9 mouse cellular contexts compared by ENCODE assay signal in the genomic region with DNA sequence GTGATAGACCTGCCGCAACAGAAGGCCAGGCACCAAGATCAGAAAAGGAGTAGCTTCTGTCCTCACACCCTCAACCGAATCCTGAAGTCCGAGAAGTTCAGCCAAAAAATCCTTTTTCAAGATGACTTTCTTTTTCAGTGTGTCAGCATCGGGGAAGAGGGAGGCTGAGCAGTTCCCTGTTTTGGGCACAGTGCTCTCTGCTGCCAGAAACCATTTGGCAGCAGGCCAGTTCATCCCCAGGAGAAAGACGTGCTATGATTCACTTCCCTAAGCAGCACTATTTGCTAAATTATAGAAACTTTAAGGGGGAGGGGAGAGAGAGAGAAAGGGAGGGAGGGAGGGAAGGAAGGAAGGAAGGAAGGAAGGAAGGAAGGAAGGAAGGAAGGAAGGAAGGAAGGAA. TPM values are rescaled to one million over a fixed set of nuclear protein-coding genes. Genes with fewer than 3 reads are reported as not detected.
DNase-seq lines count a peak whose midpoint lies in the region; ATAC-seq and TF ChIP-seq lines count a peak whose summit lies in the region.
"Had no signal": no experiment of that assay in that cellular context is flagged by ENCODE, and none has a peak within 500 bp of the region (broad histone marks: within the 10 kb centered on the region; RNA-seq: fewer than 3 reads in every experiment).

No protein-coding gene starts in this region.

- DNase-seq in liver, adult 2 months (ENCODE audit: extremely low read depth, low read depth, low spot score) = peak; percentile 41
- DNase-seq in liver, embryonic 11.5 days (ENCODE audit: low spot score) = no peak
- peak; percentile 86 for DNase-seq in adrenal gland, postnatal 25 days
- DNase-seq in gastrocnemius, postnatal 25 days = peak; percentile 67
- peak; percentile 88 for DNase-seq in testis, postnatal 10 days (ENCODE audit: low spot score)

- H3K36me3 ChIP-seq in liver, adult 2 months (ENCODE audit: control insufficient read depth, insufficient read depth, low read length) = peaks cover 4% of the 10 kb centered on the region; the same call in 1 of the 2 replicates
- H3K36me3 ChIP-seq in liver, embryonic 11.5 days (ENCODE audit: control insufficient read depth, insufficient read depth, low read length) = no peaks in the 10 kb centered on the region
- peaks cover 8% of the 10 kb centered on the region; the same call in 1 of the 2 replicates for H3K36me3 ChIP-seq in kidney, embryonic 16.5 days (ENCODE audit: insufficient read depth, low read length)
- peaks cover 9% of the 10 kb centered on the region for H3K36me3 ChIP-seq in lung, embryonic 16.5 days (ENCODE audit: control insufficient read depth, insufficient read depth, low read length)
- H3K36me3 ChIP-seq in midbrain, embryonic 15.5 days (replicated peaks) = no peaks in the 10 kb centered on the region
- H3K36me3 ChIP-seq: limb, embryonic 15.5 days had no signal

- 46% methylated on average over 5 of the region's 5 CpGs for WGBS in liver, adult 2 months
- 69% methylated on average over 5 of the region's 5 CpGs for WGBS in liver, embryonic 11.5 days
- 52% methylated on average over 5 of the region's 5 CpGs for WGBS in kidney, embryonic 16.5 days
- 22% methylated on average over 5 of the region's 5 CpGs for WGBS in lung, embryonic 16.5 days
- 64% methylated on average over 5 of the region's 5 CpGs for WGBS in midbrain, embryonic 15.5 days

- ATAC-seq in liver, embryonic 11.5 days (replicated peaks; ENCODE audit: low FRiP score) = no peak
- ATAC-seq in kidney, embryonic 16.5 days (ENCODE audit: low FRiP score, low TSS enrichment) = peak; percentile 64; the same call in 1 of the 2 replicates
- ATAC-seq in lung, embryonic 16.5 days (ENCODE audit: low read depth) = peak; percentile 80
- ATAC-seq in midbrain, embryonic 15.5 days (replicated peaks) = no peak

- H3K27me3 ChIP-seq in liver, adult 2 months (ENCODE audit: control insufficient read depth, insufficient read depth, low read length) = no peaks in the 10 kb centered on the region
- no peaks in the 10 kb centered on the region for H3K27me3 ChIP-seq in liver, embryonic 11.5 days (replicated peaks; ENCODE audit: control insufficient read depth, insufficient read depth, low read length)
- no peaks in the 10 kb centered on the region for H3K27me3 ChIP-seq in kidney, embryonic 16.5 days (ENCODE audit: insufficient read depth, low read length)
- H3K27me3 ChIP-seq in lung, embryonic 16.5 days (ENCODE audit: control insufficient read depth, insufficient read depth, low read depth, low read length) = no peaks in the 10 kb centered on the region
- no peaks in the 10 kb centered on the region for H3K27me3 ChIP-seq in midbrain, embryonic 15.5 days (replicated peaks)
- H3K27me3 ChIP-seq: limb, embryonic 15.5 days had no signal

- no peak overlapping the region for H3K27ac ChIP-seq in liver, adult 2 months (replicated peaks; ENCODE audit: insufficient read depth, low read depth, low read length)
- no peak overlapping the region for H3K27ac ChIP-seq in liver, embryonic 11.5 days (ENCODE audit: low read depth, low read length)
- peak overlapping the region; percentile 31; the same call in 1 of the 2 replicates for H3K27ac ChIP-seq in kidney, embryonic 16.5 days (ENCODE audit: low read length)
- H3K27ac ChIP-seq in lung, embryonic 16.5 days (ENCODE audit: low read length) = peak overlapping the region; percentile 81
- no peak overlapping the region for H3K27ac ChIP-seq in midbrain, embryonic 15.5 days
- H3K27ac ChIP-seq: limb, embryonic 15.5 days had no signal

- no peak overlapping the region for H3K9ac ChIP-seq in liver, adult 2 months (ENCODE audit: low read depth, low read length)
- H3K9ac ChIP-seq in liver, embryonic 11.5 days (ENCODE audit: low read depth, low read length) = no peak overlapping the region
- no peak overlapping the region for H3K9ac ChIP-seq in kidney, embryonic 16.5 days (replicated peaks; ENCODE audit: low read length)
- H3K9ac ChIP-seq in lung, embryonic 16.5 days (ENCODE audit: low read length) = peak overlapping the region; percentile 49; the same call in 1 of the 2 replicates
- no peak overlapping the region for H3K9ac ChIP-seq in midbrain, embryonic 15.5 days
- H3K9ac ChIP-seq: limb, embryonic 15.5 days had no signal

- no peak overlapping the region for H3K4me2 ChIP-seq in liver, embryonic 11.5 days
- H3K4me2 ChIP-seq in kidney, embryonic 16.5 days (replicated peaks; ENCODE audit: low read depth, low read length) = no peak overlapping the region
- H3K4me2 ChIP-seq in lung, embryonic 16.5 days (ENCODE audit: low read depth, low read length) = peak overlapping the region; percentile 27; the same call in 1 of the 2 replicates
- no peak overlapping the region for H3K4me2 ChIP-seq in midbrain, embryonic 15.5 days
- H3K4me2 ChIP-seq: limb, embryonic 15.5 days had no signal

- H3K4me3 ChIP-seq in liver, adult 2 months (ENCODE audit: insufficient read depth, low read depth, low read length) = no peak overlapping the region
- no peak overlapping the region for H3K4me3 ChIP-seq in liver, embryonic 11.5 days (ENCODE audit: low read depth, low read length)
- H3K4me3 ChIP-seq in kidney, embryonic 16.5 days (ENCODE audit: low read length) = no peak overlapping the region
- H3K4me3 ChIP-seq in lung, embryonic 16.5 days (ENCODE audit: low read length) = peak overlapping the region; percentile 10; the same call in 1 of the 2 replicates
- H3K4me3 ChIP-seq in midbrain, embryonic 15.5 days = no peak overlapping the region
- H3K4me3 ChIP-seq: limb, embryonic 15.5 days had no signal

- no peak for TF ChIP-seq CTCF in liver, adult 2 months (IDR thresholded peaks at IDR 0.05; ENCODE audit: low read depth, low read length)

- peaks cover 25% of the 10 kb centered on the region for H3K4me1 ChIP-seq in liver, adult 2 months (ENCODE audit: control insufficient read depth, insufficient read depth, low read length)
- no peaks in the 10 kb centered on the region for H3K4me1 ChIP-seq in liver, embryonic 11.5 days (replicated peaks; ENCODE audit: control insufficient read depth, insufficient read depth, low read length)
- peaks cover 23% of the 10 kb centered on the region for H3K4me1 ChIP-seq in kidney, embryonic 16.5 days (ENCODE audit: insufficient read depth, low read length)
- peaks cover 25% of the 10 kb centered on the region for H3K4me1 ChIP-seq in lung, embryonic 16.5 days (replicated peaks; ENCODE audit: control insufficient read depth, insufficient read depth, low read length)
- H3K4me1 ChIP-seq in midbrain, embryonic 15.5 days = peaks cover 12% of the 10 kb centered on the region

- no peaks in the 10 kb centered on the region for H3K79me2 ChIP-seq in liver, adult 2 months (ENCODE audit: control insufficient read depth, insufficient read depth, low read length)

- TF ChIP-seq POLR2A in liver, adult 2 months (IDR thresholded peaks at IDR 0.05; ENCODE audit: extremely low read depth, insufficient read depth, low read length) = no peak

- no peaks in the 10 kb centered on the region for H3K9me3 ChIP-seq in liver, embryonic 11.5 days (ENCODE audit: control insufficient read depth, low read length)
- no peaks in the 10 kb centered on the region for H3K9me3 ChIP-seq in kidney, embryonic 16.5 days (ENCODE audit: low read length)
- no peaks in the 10 kb centered on the region for H3K9me3 ChIP-seq in lung, embryonic 16.5 days (ENCODE audit: control insufficient read depth, low read length)
- H3K9me3 ChIP-seq in midbrain, embryonic 15.5 days = no peaks in the 10 kb centered on the region
- H3K9me3 ChIP-seq: limb, embryonic 15.5 days had no signal

RNA-seq across cellular contexts. Expression of gene Hacd2, which starts 26.1 kb away (rescaled TPM):
- 19.8 and 23.8 TPM in 2 replicates for total RNA-seq in liver, adult 2 months (2014; rRNA removed)
- 70.7 and 88.9 TPM in 2 replicates for polyA plus RNA-seq in liver, adult 2 months (2012; rRNA removed)
- 49.1 and 50.2 TPM in 2 replicates for polyA plus RNA-seq in liver, embryonic 11.5 days (2014; fragmentation: Nextera tagmentation; extraction: Ambion mirVana)
- total RNA-seq in adrenal gland, postnatal 25 days (2021) = 35.4 and 40.2 TPM in 2 replicates
- 1 to 10 TPM; 1.0 to 3.7 TPM for total RNA-seq in gastrocnemius, postnatal 25 days (2021)
- 99.9 and 111 TPM in 2 replicates for polyA plus RNA-seq in kidney, embryonic 16.5 days (2015; fragmentation: Nextera tagmentation; extraction: Ambion mirVana)
- 78.2 and 92.9 TPM in 2 replicates for polyA plus RNA-seq in lung, embryonic 16.5 days (2015; fragmentation: Nextera tagmentation; extraction: Ambion mirVana)
- polyA plus RNA-seq in midbrain, embryonic 15.5 days (2015; fragmentation: Nextera tagmentation; extraction: Ambion mirVana) = 42.6 and 50.6 TPM in 2 replicates

Comparison
In these comparisons a context has a peak if more than half of its experiments do, and no peak if none do; other contexts are left out.
1. H3K27ac ChIP-seq: peak in kidney, embryonic 16.5 days (single experiment) and lung, embryonic 16.5 days (single experiment); none in liver, adult 2 months (single experiment), liver, embryonic 11.5 days (single experiment) and midbrain, embryonic 15.5 days (single experiment).
2. ATAC-seq: peak in kidney, embryonic 16.5 days (single experiment) and lung, embryonic 16.5 days (single experiment); none in liver, embryonic 11.5 days (single experiment) and midbrain, embryonic 15.5 days (single experiment).